Mouse (Mus musculus) megakaryocyte, embryonic 14.5 days (primary cell): Measurements from ENCODE around the gene Shisal2a. TPM values are rescaled to one million over a fixed set of nuclear protein-coding genes. Genes with fewer than 3 reads are reported as not detected.

Experiments used
- H3K27me3 ChIP-seq: replicated peaks from 2 replicates; pipeline ENCODE3; 2012; ENCODE audit warnings: inconsistent platforms
- H3K36me3 ChIP-seq: replicated peaks from 2 replicates; pipeline ENCODE3; 2012; ENCODE audit warnings: low read length, inconsistent platforms, mixed read lengths
- H3K4me1 ChIP-seq: 2 replicates; pipeline ENCODE4 v1.6.1; 2012; ENCODE audit warnings: inconsistent platforms
- H3K4me3 ChIP-seq: replicated peaks from 2 replicates; pipeline ENCODE3; 2012; ENCODE audit warnings: moderate library complexity, mild to moderate bottlenecking, inconsistent platforms
- H3K9me3 ChIP-seq: 2 replicates; pipeline ENCODE4 v1.6.1; 2012; ENCODE audit warnings: inconsistent platforms
- FLI1 ChIP-seq: IDR thresholded peaks from 2 replicates; pipeline ENCODE4 v1.6.1; 2012; ENCODE audit warnings: low read length, inconsistent platforms, mixed read lengths
- GATA1 ChIP-seq: IDR thresholded peaks from 3 replicates; pipeline ENCODE4 v1.6.1; 2012; ENCODE audit warnings: mixed read lengths, low read length, inconsistent platforms, borderline replicate concordance
- polyA plus RNA-seq: library from polyadenylated mRNA; stranded (reverse); fragments of >175 nt; gene quantifications from 2 replicates; pipeline ENCODE4 v1.2.3, GENCODE M21; 2012; ENCODE audit warnings: low replicate concordance; ENCODE audit not compliant: insufficient read depth

Shisal2a gene
- polyA plus RNA-seq, 1 experiment: not detected

DNA sequence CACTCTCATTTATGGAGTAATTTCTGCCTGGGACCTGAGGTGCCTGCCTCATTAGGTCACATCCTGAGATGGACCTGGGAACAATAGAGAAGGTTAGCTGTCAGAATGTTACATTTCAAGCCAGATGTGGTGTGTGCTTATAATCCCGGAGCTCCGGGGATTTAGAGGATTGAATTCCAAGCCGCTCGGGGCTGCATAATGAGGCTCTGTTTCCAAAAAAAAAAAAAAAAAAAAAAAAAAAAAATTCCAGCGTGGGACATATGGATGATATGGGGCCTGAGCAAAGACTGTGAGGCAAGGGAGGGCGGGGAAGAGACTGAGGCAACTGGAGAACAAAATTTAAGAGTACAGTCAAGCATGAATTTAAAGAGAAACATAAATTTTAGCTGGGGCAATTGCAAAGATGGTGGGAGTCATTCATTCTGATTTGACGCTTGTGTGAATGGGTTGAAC is 38.5 kb downstream of the Shisal2a start:
- H3K27me3 ChIP-seq: no peaks in the 10 kb centered on the region
- no peak overlapping the region for H3K4me3 ChIP-seq
- peaks cover 4% of the 10 kb centered on the region for H3K36me3 ChIP-seq
- peaks cover 41% of the 10 kb centered on the region for H3K4me1 ChIP-seq
- H3K9me3 ChIP-seq: no peaks in the 10 kb centered on the region
- TF ChIP-seq FLI1: no peak
- TF ChIP-seq GATA1: no peak

DNA sequence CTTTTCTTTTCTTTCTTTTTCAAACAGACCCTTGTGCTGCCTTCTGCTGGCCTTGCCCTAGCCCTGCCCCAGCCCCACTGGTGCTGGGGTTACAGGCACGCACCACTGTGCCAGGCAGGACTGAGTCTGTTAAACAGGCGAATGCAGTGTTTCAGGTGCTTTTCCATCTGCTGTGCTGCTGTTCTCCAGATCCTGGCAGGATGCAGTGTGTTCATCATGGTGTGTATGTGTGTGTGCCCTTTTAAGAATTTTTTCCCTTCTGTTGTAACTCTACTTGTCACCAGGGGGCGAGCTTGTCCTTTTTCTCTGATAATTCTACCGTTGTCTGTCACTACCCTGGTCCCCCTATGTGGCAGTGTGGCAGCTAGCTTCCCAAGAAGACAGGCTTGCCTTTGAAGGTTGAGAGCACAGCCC is 43.9 kb downstream of the Shisal2a start:
- TF ChIP-seq FLI1 (no peak), GATA1 (no peak)
- H3K4me1 ChIP-seq: peaks cover 27% of the 10 kb centered on the region
- H3K36me3 ChIP-seq: peaks cover 44% of the 10 kb centered on the region

DNA sequence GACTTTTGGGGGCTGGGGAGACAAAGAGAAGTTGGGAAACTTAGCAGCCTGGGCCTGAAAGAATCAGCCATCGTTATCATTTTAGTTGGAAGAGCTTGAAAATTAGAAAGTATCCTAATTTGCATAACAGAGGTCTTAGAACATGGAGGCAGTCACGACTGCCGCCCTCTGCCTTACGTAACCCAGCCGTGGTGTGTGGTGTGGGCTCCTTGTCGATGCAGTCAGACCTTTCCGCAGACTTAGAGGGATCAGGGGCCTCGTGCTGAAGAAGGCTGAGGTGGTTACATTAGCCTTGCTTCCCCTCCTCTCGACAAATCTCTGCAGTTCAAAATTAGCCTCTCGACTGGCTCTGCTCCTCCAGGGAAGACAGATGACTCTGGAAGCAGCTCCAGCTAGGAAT is 44.3 kb downstream of the Shisal2a start:
- Histone ChIP-seq H3K27me3 (no peaks in the 10 kb centered on the region), H3K4me3 (no peak overlapping the region), H3K9me3 (no peaks in the 10 kb centered on the region), H3K4me1 (peaks cover 27% of the 10 kb centered on the region), H3K36me3 (peaks cover 47% of the 10 kb centered on the region)
- TF ChIP-seq FLI1 (no peak), GATA1 (no peak)

More for the DNA sequence above, 43.9 kb downstream of the Shisal2a start:
- Histone ChIP-seq H3K9me3 (no peaks in the 10 kb centered on the region), H3K4me3 (no peak overlapping the region), H3K27me3 (no peaks in the 10 kb centered on the region)

DNA sequence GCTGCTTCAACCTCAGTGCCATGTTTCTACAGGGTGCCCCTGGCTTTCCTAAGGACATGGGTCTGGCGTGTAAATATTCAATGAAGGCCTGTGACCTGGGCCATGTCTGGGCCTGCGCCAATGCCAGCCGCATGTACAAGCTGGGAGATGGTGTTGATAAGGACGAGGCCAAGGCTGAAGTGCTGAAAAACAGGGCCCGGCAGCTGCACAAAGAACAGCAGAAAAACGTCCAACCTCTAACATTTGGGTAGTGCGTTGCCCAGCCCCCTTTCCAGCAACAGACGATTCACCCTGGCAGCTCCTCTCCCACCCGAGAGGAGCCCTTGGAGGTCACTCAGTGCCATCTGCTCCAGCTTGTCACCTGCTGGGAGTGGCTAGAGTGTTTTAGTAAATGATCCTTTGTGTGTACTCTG is 44.8 kb downstream of the Shisal2a start:
- H3K4me1 ChIP-seq: peaks cover 27% of the 10 kb centered on the region
- TF ChIP-seq GATA1 (no peak), FLI1 (no peak)
- H3K36me3 ChIP-seq: peaks cover 49% of the 10 kb centered on the region
- H3K9me3 ChIP-seq: no peaks in the 10 kb centered on the region
- no peak overlapping the region for H3K4me3 ChIP-seq
- H3K27me3 ChIP-seq: no peaks in the 10 kb centered on the region

DNA sequence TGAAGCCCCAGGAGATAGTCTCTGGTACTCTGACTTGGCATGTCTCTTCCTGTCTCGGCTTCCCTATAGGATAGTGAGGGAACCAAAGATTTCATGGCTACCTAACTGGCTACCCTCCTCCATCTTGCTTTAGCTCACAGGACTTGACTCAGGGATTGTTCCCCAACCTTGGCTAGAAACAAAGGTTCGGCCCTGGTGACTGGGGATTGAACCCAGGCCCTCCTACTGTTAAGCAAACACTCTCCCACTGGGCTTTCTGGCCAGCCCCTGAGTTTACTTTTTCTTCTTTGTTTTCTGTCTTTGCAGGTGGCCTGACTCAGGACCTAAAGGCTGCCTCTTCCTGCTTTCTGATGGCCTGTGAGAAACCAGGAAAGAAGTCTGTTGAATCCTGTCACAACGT is 45.3 kb downstream of the Shisal2a start:
- Histone ChIP-seq H3K36me3 (peaks cover 49% of the 10 kb centered on the region), H3K4me1 (peaks cover 24% of the 10 kb centered on the region), H3K9me3 (no peaks in the 10 kb centered on the region), H3K4me3 (no peak overlapping the region), H3K27me3 (no peaks in the 10 kb centered on the region)
- TF ChIP-seq FLI1: no peak

DNA sequence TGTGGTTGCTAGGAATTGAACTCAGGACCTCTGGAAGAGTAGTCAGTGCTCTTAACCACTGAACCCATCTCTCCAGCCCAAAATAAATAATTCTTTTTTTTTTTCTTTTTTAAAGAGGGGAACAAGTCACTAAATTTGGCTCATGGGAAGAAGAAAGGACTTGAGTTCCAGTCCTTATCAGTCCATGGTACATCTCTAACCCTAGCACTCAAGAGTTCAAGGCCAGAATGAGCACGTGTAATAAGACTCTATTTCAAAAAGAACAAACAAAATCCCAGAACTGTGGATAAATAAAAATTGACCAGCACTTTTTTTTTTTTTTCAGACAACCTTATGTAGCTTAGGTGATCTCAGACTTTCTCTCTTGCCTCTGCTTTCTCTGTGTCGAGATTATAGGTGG is 46.4 kb downstream of the Shisal2a start:
- peaks cover 54% of the 10 kb centered on the region for H3K36me3 ChIP-seq
- H3K4me3 ChIP-seq: no peak overlapping the region
- TF ChIP-seq FLI1: no peak
- no peak for TF ChIP-seq GATA1
- peaks cover 21% of the 10 kb centered on the region for H3K4me1 ChIP-seq
- no peaks in the 10 kb centered on the region for H3K9me3 ChIP-seq
- H3K27me3 ChIP-seq: no peaks in the 10 kb centered on the region

DNA sequence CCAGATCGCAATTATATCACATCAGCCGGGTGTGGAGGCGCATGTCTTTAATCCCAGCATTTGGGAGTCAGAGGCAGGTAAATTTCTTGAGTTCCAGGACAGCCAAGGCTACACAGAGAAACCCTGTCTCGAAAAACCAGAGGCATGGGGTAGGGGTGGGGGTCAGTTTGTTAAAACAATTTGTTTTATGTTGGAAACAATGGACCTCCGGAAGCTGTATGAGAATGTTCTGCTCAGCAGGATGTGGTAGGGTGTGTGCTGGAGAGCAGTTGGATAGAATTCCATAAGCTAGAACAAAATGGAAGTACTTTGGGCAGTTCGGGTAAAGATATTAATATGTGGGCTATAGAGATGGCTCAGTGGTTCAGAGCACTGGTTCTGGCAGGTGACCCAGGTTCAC is 47.7 kb downstream of the Shisal2a start:
- TF ChIP-seq GATA1 (no peak), FLI1 (no peak)
- peaks cover 59% of the 10 kb centered on the region for H3K36me3 ChIP-seq

DNA sequence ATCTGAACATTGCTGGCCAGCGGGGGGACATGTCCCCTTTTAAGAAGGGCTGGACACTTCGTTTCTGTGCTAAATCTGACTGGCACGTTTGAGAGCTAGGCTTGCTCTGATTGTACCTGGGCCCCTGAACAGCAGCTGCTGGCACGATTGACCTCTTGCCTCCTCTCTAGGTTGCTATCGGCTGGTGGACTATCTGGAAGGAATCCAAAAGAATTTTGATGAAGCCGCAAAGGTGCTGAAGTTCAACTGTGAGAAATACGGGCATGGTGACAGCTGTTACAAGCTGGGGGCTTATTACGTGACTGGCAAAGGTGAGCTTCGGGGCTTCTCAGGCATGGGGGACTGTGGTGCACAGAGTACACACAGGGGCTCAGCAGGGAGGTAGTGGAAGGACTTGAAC is 51.1 kb downstream of the Shisal2a start:
- no peaks in the 10 kb centered on the region for H3K9me3 ChIP-seq
- TF ChIP-seq FLI1 (no peak), GATA1 (no peak)
- H3K4me3 ChIP-seq: no peak overlapping the region
- H3K27me3 ChIP-seq: no peaks in the 10 kb centered on the region
- H3K36me3 ChIP-seq: peaks cover 37% of the 10 kb centered on the region
- peaks cover 28% of the 10 kb centered on the region for H3K4me1 ChIP-seq

More for the DNA sequence above, 47.7 kb downstream of the Shisal2a start:
- H3K27me3 ChIP-seq: no peaks in the 10 kb centered on the region
- peaks cover 28% of the 10 kb centered on the region for H3K4me1 ChIP-seq
- no peaks in the 10 kb centered on the region for H3K9me3 ChIP-seq
- no peak overlapping the region for H3K4me3 ChIP-seq

DNA sequence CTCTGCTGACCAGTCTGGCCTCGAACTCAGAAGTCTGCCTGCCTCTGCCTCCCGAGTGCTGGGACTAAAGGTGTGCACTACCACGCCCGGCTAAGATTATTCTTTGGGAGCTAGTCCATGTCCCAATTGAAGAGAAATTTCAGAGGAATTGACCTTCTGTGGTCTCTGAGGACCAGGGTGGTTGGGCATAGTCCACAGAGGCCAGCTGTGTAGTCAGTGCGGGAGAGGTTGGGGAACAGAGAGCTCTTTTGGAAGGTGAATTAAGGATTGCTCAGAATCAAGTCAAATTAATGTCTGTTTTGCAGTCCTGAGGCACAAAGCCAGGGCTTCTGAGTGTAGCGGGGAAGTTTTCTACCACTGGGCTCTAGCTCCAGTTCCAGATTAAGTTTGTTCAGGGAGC is 53.3 kb downstream of the Shisal2a start:
- TF ChIP-seq GATA1 (no peak), FLI1 (no peak)
- Histone ChIP-seq H3K27me3 (no peaks in the 10 kb centered on the region), H3K36me3 (peaks cover 24% of the 10 kb centered on the region), H3K4me3 (no peak overlapping the region), H3K9me3 (no peaks in the 10 kb centered on the region), H3K4me1 (peaks cover 30% of the 10 kb centered on the region)

DNA sequence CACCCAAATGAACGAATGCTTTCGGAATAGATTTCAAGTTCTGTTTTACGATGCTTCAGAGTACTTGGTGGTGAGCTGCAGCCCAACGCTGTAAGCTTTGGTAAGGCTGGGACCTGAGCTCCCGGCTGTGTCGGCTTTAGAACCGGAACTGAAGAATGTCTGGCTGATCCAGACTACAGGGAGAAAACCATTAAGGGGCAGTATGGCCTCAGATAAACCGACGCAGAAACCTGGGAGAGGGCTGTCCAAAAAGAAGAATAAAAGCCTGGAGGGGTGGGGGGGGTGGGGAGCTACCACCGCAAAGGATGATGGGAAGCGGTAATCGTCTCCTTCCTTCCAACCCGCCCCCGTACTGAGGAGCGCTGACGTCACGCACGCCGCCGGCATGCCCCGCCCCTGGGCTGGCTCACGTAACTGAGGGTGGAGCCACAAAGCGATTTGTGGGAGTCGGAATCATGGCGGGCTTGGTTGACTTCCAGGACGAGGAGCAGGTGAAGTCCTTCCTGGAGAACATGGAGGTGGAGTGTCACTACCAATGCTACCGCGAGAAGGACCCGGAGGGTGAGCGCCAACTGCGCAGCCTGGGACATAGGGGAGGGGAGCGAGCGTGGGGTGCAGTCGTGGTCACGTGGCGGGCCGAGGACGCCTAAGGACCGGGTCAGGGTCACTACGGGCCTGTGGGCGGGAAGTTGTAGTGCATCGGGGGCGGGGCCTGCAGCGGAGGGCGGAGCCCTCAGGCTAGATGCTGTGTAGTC is 55.2 kb downstream of the Shisal2a start, which contains the start of gene Coa7:
Coa7 (plus strand) TSS at position 411 of the 755 bp plus-strand sequence.
- H3K4me3 ChIP-seq: peak within 1 kb of the TSS; percentile 99
- H3K9me3 ChIP-seq: 0 out of 2 replicates have a peak, but pooled peaks cover 3% of the 10 kb centered on the region
- TF ChIP-seq FLI1 (no peak), GATA1 (no peak)
- H3K27me3 ChIP-seq: no peaks in the 10 kb centered on the region
- H3K36me3 ChIP-seq: peaks cover 14% of the 10 kb centered on the region
- H3K4me1 ChIP-seq: peaks cover 33% of the 10 kb centered on the region
